Mouse (Mus musculus) forebrain, embryonic 16.5 days (tissue): ENCODE data around the gene Dennd2c. TPM values are rescaled to one million over a fixed set of nuclear protein-coding genes. Genes with fewer than 3 reads are reported as not detected.

ENCODE experiments used
- ATAC-seq: fragments of 200-750 bp; cut with Nextera tagmentation; 2 replicates; pipeline ENCODE4 v1.8.0; 2017; ENCODE audit warnings: mild to moderate bottlenecking, moderate library complexity
- H3K27ac ChIP-seq: fragments of 300-500 bp; sonication (generic); 2 replicates; pipeline ENCODE4 v1.5.1; 2014; ENCODE audit warnings: low read length, control low read depth
- H3K27me3 ChIP-seq: fragments of 300-500 bp; sonication (generic); replicated peaks from 2 replicates; pipeline ENCODE4 v1.6.1; 2014; ENCODE audit warnings: low read length; ENCODE audit not compliant: control insufficient read depth, insufficient read depth
- H3K36me3 ChIP-seq: fragments of 300-500 bp; sonication (generic); 2 replicates; pipeline ENCODE4 v1.6.1; 2014; ENCODE audit not compliant: control insufficient read depth, insufficient read depth
- H3K4me1 ChIP-seq: fragments of 300-500 bp; sonication (generic); replicated peaks from 2 replicates; pipeline ENCODE4 v1.6.1; 2014; ENCODE audit warnings: low read length; ENCODE audit not compliant: control insufficient read depth, insufficient read depth
- H3K4me2 ChIP-seq: fragments of 300-500 bp; sonication (generic); 2 replicates; pipeline ENCODE4 v1.6.1; 2014; ENCODE audit warnings: mild to moderate bottlenecking, low read length, control low read depth
- H3K4me3 ChIP-seq: fragments of 300-500 bp; sonication (generic); replicated peaks from 2 replicates; pipeline ENCODE4 v1.5.1; 2014; ENCODE audit warnings: mild to moderate bottlenecking, low read length, control low read depth
- H3K9ac ChIP-seq: fragments of 300-500 bp; sonication (generic); replicated peaks from 2 replicates; pipeline ENCODE4 v1.6.1; 2014; ENCODE audit warnings: low read depth, low read length, control low read depth
- H3K9me3 ChIP-seq: fragments of 300-500 bp; sonication (generic); 2 replicates; pipeline ENCODE4 v1.6.1; 2016; ENCODE audit warnings: low read length; ENCODE audit not compliant: control insufficient read depth
- WGBS: fragments of 180-500 bp; shearing (Covaris S2); extraction: QIAGEN DNeasy Blood & Tissue Kit; methylation state at CpG from one replicate; pipeline ENCODE4 v1.1.7; 2014; 5-methylcytosine and 5-hydroxymethylcytosine counted together
- polyA plus RNA-seq: library from polyadenylated mRNA; unstranded; fragments of >200 nt; fragmentation: Nextera tagmentation; extraction: Ambion mirVana; gene quantifications from 2 replicates; pipeline ENCODE4 v1.2.1, GENCODE M21; 2015

Gene Dennd2c
- polyA plus RNA-seq, 1 experiment from 2014 or later, result 0.99 TPM

GRCm38 (mm10) chr3:103145791-103146190 is 43.4 kb downstream of the Dennd2c start:
- no peak overlapping the region for H3K9ac ChIP-seq
- no peak overlapping the region for H3K4me2 ChIP-seq
- no peak overlapping the region for H3K27ac ChIP-seq
- no peak overlapping the region for H3K4me3 ChIP-seq
- no peaks in the 10 kb centered on the region for H3K36me3 ChIP-seq
- no peaks in the 10 kb centered on the region for H3K27me3 ChIP-seq
- H3K4me1 ChIP-seq, result 0 out of 2 replicates have a peak, but pooled peaks cover 2% of the 10 kb centered on the region
- WGBS, result 75% methylated on average over 4 of the region's 4 CpGs
- no peaks in the 10 kb centered on the region for H3K9me3 ChIP-seq
- no peak for ATAC-seq

GRCm38 (mm10) chr3:103146330-103147166 is 44.1 kb downstream of the Dennd2c start:
- 52% methylated on average over 23 of the region's 23 CpGs for WGBS
- H3K4me3 ChIP-seq, result no peak overlapping the region
- no peak for ATAC-seq

GRCm38 (mm10) chr3:103147775-103148174 is 45.4 kb downstream of the Dennd2c start:
- 0 out of 2 replicates have a peak, but pooled peaks cover 2% of the 10 kb centered on the region for H3K4me1 ChIP-seq
- H3K36me3 ChIP-seq, result no peaks in the 10 kb centered on the region
- ATAC-seq, result no peak
- H3K9me3 ChIP-seq, result no peaks in the 10 kb centered on the region
- no peak overlapping the region for H3K4me3 ChIP-seq
- H3K27ac ChIP-seq, result no peak overlapping the region
- WGBS, result 83% methylated on average over 4 of the region's 4 CpGs
- H3K9ac ChIP-seq, result no peak overlapping the region
- H3K27me3 ChIP-seq, result no peaks in the 10 kb centered on the region
- H3K4me2 ChIP-seq, result no peak overlapping the region

More at GRCm38 (mm10) chr3:103146330-103147166, 44.1 kb downstream of the Dennd2c start:
- Histone ChIP-seq H3K4me2 (no peak overlapping the region), H3K27me3 (no peaks in the 10 kb centered on the region), H3K4me1 (0 out of 2 replicates have a peak, but pooled peaks cover 2% of the 10 kb centered on the region), H3K9me3 (no peaks in the 10 kb centered on the region), H3K9ac (no peak overlapping the region), H3K27ac (no peak overlapping the region), H3K36me3 (no peaks in the 10 kb centered on the region)

GRCm38 (mm10) chr3:103148941-103149340 is 46.5 kb downstream of the Dennd2c start:
- Histone ChIP-seq H3K4me2 (no peak overlapping the region), H3K36me3 (no peaks in the 10 kb centered on the region), H3K4me3 (no peak overlapping the region), H3K27me3 (no peaks in the 10 kb centered on the region), H3K9ac (no peak overlapping the region), H3K4me1 (0 out of 2 replicates have a peak, but pooled peaks cover 2% of the 10 kb centered on the region), H3K27ac (no peak overlapping the region), H3K9me3 (no peaks in the 10 kb centered on the region)
- ATAC-seq, result no peak
- 88% methylated on average over 10 of the region's 10 CpGs for WGBS

GRCm38 (mm10) chr3:103153761-103154160 is 51.4 kb downstream of the Dennd2c start:
- no peaks in the 10 kb centered on the region for H3K9me3 ChIP-seq
- no peak overlapping the region for H3K27ac ChIP-seq
- H3K4me1 ChIP-seq, result no peaks in the 10 kb centered on the region
- H3K27me3 ChIP-seq, result no peaks in the 10 kb centered on the region
- ATAC-seq, result no peak
- H3K4me3 ChIP-seq, result no peak overlapping the region
- H3K4me2 ChIP-seq, result no peak overlapping the region
- H3K36me3 ChIP-seq, result no peaks in the 10 kb centered on the region
- no peak overlapping the region for H3K9ac ChIP-seq

GRCm38 (mm10) chr3:103159232-103159900 is 57.0 kb downstream of the Dennd2c start:
- Histone ChIP-seq H3K27me3 (no peaks in the 10 kb centered on the region), H3K9ac (no peak overlapping the region), H3K4me1 (no peaks in the 10 kb centered on the region), H3K27ac (no peak overlapping the region), H3K36me3 (no peaks in the 10 kb centered on the region), H3K4me2 (no peak overlapping the region), H3K9me3 (no peaks in the 10 kb centered on the region), H3K4me3 (no peak overlapping the region)
- WGBS, result 77% methylated on average over 3 of the region's 3 CpGs
- ATAC-seq, result no peak

- Histone ChIP-seq H3K4me3 (no peak overlapping the region), H3K4me1 (peaks cover 13% of the 10 kb centered on the region), H3K36me3 (0 out of 2 replicates have a peak, but pooled peaks cover 7% of the 10 kb centered on the region), H3K27ac (no peak overlapping the region), H3K4me2 (no peak overlapping the region), H3K9ac (no peak overlapping the region), H3K9me3 (no peaks in the 10 kb centered on the region), H3K27me3 (no peaks in the 10 kb centered on the region)
- 10% methylated on average over 4 of the region's 4 CpGs for WGBS
- ATAC-seq, result no peak
Observed at GRCm38 (mm10) chr3:103169771-103170170, 67.4 kb downstream of the Dennd2c start.

- peak within 1 kb of the TSS; percentile 91 for H3K4me3 ChIP-seq
- peaks cover 13% of the 10 kb centered on the region for H3K4me1 ChIP-seq
- H3K9me3 ChIP-seq, result no peaks in the 10 kb centered on the region
- peak within 1 kb of the TSS; percentile 69 for H3K4me2 ChIP-seq
- H3K9ac ChIP-seq, result peak within 1 kb of the TSS; percentile 90
- no peaks in the 10 kb centered on the region for H3K27me3 ChIP-seq
- WGBS, result under 1% methylated on average over 56 of the region's 56 CpGs
- H3K36me3 ChIP-seq, result peaks cover 12% of the 10 kb centered on the region
- H3K27ac ChIP-seq, result peak within 1 kb of the TSS; percentile 78
- peak; percentile 98 for ATAC-seq
Observed at GRCm38 (mm10) chr3:103171505-103172267, 69.3 kb downstream of the Dennd2c start, which contains the start of gene Bcas2. Gene Bcas2 (plus strand): TSS chr3:103171655.

GRCm38 (mm10) chr3:103172615-103173014 is 70.2 kb downstream of the Dennd2c start:
- Histone ChIP-seq H3K9ac (peak overlapping the region; percentile 90), H3K4me2 (peak overlapping the region; percentile 69), H3K36me3 (peaks cover 20% of the 10 kb centered on the region), H3K4me1 (peaks cover 13% of the 10 kb centered on the region), H3K4me3 (peak overlapping the region; percentile 91), H3K9me3 (no peaks in the 10 kb centered on the region), H3K27ac (no peak overlapping the region), H3K27me3 (no peaks in the 10 kb centered on the region)
- WGBS, result 49% methylated on average over 5 of the region's 5 CpGs
- no peak for ATAC-seq
